Mouse (Mus musculus) B cell, adult 62 days (primary cell): ENCODE measurements around the gene Tmem106b. TPM values are rescaled to one million over a fixed set of nuclear protein-coding genes. Genes with fewer than 3 reads are reported as not detected.

Source experiments
- total RNA-seq: library from RNA; stranded (reverse); gene quantifications from 4 replicates; pipeline ENCODE4 v1.2.4, GENCODE M21; 2023

Gene Tmem106b
- 37.2 to 43.6 TPM (median 41.9 TPM) in 4 replicates for total RNA-seq

GRCm38 (mm10) chr6:13069302-13070146, at the start of gene Tmem106b:
Gene Tmem106b, plus strand, starts transcription at chr6:13069759.

Other genes starting within 250 kb of the Tmem106b start
- not detected in 4 replicates for gene Vwde, start 155.2 kb downstream of the Tmem106b start, total RNA-seq